Mouse (Mus musculus) heart, postnatal 0 days (tissue): ENCODE measurements around the gene Arfgap1.

Source experiments
- CTCF ChIP-seq: IDR thresholded peaks from 2 replicates; pipeline ENCODE4 v1.5.1; 2016; ENCODE audit warnings: antibody characterized with exemption, control low read depth, low read depth
- EP300 ChIP-seq: IDR thresholded peaks from 2 replicates; pipeline ENCODE4 v1.6.1; 2016; ENCODE audit warnings: antibody characterized with exemption, low read depth

DNA sequence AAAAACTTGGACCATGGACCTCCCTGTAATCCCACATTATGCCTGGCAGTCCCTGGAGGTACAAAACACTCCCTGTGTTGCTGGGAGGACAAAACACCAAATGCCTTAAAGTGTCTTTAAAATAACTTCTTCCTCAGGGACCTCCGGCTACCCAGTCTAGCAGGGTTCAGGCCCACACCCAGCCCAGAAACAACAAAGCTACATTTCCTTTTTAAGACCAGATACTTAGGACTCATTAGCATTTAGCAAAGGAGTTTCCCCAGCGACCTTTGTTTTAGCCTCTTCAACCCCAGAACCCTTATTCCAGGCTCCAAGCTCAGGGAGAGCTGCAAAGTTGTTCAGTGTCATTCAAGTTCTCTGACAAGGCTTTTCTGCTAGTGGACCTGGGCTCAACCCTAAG is 13.4 kb upstream of the Arfgap1 start:
- TF ChIP-seq EP300 (no peak), CTCF (no peak)
